Mouse (Mus musculus): ENCODE measurements around the gene Fosl2. TPM values are rescaled to one million over a fixed set of nuclear protein-coding genes. Genes with fewer than 3 reads are reported as not detected.

Gene Fosl2
- total RNA-seq, 2 experiments from 2014 or later, result 24.7 to 34.7 TPM

Other genes starting within 250 kb of the Fosl2 start
- gene Plb1, start 96.9 kb downstream of the Fosl2 start, total RNA-seq (2021), result 1 to 10 TPM; 2.7 to 6.3 TPM

Measured in left cerebral cortex, postnatal 14 days (tissue).